Mouse (Mus musculus) right cerebral cortex, adult 2 months (tissue): ENCODE data around the gene Cort.
"Not testable (repeated sequence)": the region's sequence is repeated elsewhere in the genome, so short reads cannot be mapped to it uniquely, and the experiment has no call there.

Experiments
- DNase-seq, 2 experiments: peaks; one replicate each; pipeline ENCODE4 v3.0.0; 2021 to 2022; ENCODE audit warnings: low spot score in 2 of 2

Cort gene

GRCm38 (mm10) chr4:149126663-149127062, at the start of gene Cort:
Gene Cort (minus strand): TSS chr4:149126763.
- DNase-seq = no peak

DNA sequence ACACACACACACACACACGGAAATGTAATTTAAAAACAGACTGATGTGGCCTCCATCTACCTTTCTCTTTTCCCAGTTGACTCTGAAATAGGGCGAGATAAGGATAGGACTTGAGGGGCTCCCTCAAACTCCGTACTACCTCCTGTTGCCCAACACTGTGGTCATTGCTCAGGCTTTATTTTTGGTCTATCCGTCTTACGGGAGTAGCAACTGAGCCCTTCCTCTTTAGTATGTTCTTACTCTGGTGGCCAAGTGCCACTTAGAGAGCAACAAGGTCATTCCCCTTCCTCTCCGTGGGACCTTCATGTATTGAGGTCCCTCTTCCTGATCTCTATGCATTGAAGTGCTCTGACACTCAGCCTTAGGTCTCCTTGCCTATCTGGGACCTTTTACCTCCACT, 47.1 kb upstream of the Cort start:
- no peak for DNase-seq

GRCm38 (mm10) chr4:149172666-149173065, 46.1 kb upstream of the Cort start:
- DNase-seq = no peak

DNA sequence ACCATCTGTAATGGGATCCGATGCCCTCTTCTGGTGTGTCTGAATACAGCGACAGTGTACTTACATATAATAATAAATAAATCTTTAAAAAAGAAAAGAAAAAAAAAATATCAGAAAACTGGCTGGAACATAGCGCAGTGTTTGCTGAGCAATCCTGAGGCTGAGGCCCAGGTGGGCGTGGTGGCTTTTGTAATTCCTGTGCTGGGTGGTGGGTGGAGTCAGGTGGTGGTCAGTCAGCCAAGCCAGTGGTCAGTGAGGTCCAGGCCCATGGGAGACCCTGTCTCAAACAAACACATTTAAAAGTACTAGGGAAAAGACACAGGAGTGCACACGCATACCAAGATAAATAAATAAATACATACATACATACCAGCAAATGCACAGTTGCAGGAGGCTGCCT, 45.5 kb upstream of the Cort start:
- DNase-seq = no peak

- DNase-seq = no peak
Observed at GRCm38 (mm10) chr4:149171581-149171981, 45.0 kb upstream of the Cort start.

GRCm38 (mm10) chr4:149170394-149170931, 43.9 kb upstream of the Cort start:
- DNase-seq = no peak

- not testable (repeated sequence) for DNase-seq
Observed at GRCm38 (mm10) chr4:149169926-149170325, 43.4 kb upstream of the Cort start.

GRCm38 (mm10) chr4:149168016-149168415, 41.5 kb upstream of the Cort start:
- DNase-seq = no peak

DNA sequence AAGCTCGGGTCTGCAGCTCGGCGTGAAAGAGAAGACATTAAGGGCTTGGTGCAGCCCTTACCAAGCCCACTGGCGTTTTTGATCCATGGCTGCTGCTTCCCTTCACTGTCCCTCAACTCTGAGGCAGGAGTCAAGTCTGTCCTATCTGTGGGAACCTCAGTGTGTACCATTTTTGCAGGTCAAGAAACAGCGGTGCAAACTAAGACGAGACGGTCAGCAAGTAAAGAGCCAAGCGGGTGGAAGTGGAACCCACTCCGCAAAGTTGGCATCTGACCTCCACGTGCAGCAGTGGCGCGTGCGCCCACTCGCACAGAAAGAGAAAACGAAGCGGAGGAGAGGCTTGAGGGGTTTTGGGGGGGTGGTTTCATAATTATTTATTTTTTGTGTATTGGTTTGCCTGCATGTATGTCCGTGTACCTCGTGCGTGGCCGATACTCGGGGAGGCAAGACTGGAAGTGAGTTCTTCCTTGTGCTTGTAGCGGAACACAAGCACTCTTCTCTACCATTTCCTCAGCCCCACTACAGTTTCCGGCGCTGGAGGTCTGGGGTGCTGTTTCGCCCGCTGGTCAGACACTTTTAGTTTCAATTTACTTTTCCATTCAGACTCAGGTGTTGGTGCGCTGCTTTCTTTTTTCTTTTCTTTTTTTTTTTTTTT, 40.5 kb upstream of the Cort start:
- peak in 1 of 2 experiments; percentile 35 for DNase-seq

GRCm38 (mm10) chr4:149166215-149166946, 39.8 kb upstream of the Cort start, which contains the start of gene Pgd:
Gene Pgd (minus strand): TSS chr4:149166771.
- DNase-seq = peak; percentile 97 to 98

- DNase-seq = no peak
Observed at GRCm38 (mm10) chr4:149164150-149164549, 37.6 kb upstream of the Cort start.

- DNase-seq = no peak
Observed at GRCm38 (mm10) chr4:149163196-149163595, 36.6 kb upstream of the Cort start.

DNA sequence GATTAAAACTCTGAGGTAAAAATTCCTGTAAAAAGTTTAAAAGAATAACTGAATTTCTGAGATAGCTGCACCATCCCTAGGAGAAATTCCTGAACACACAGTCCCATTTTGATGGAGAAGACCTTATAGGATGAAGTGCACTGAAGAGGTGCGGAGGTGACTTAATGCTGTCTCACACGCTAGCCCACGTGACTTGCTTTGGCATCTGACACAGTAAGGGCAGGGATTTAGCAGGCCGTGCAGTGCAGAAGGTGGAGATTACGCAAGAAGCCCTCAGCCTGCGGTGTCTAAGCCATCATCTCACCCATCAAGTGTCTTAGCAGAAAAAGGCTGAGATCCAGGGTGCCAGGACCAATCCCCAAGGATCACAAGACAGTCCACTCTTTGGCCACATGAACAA, 34.6 kb upstream of the Cort start:
- DNase-seq = no peak

DNA sequence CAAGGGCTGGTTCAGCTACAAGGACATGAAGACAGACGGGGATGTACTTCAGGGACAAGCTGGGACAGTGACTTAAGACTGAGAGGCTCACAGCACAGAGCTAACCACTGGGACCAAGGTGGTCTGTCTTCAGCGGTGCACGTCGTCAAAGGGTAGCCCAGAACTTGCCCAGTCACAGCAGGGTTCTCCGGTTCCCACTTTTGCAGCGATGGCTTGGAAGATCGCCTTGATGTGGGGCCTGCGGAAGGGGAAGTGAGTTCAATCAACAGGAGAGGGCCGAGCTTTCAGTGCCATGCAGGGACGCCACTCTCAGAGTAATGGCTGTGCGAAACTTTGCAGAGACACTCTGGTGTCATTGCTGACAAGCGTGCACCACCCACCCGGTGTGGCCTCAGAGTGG, 33.3 kb upstream of the Cort start:
- DNase-seq = no peak

- DNase-seq = no peak
Observed at GRCm38 (mm10) chr4:149159203-149159602, 32.6 kb upstream of the Cort start.

GRCm38 (mm10) chr4:149157415-149157973, 30.9 kb upstream of the Cort start:
- no peak for DNase-seq

GRCm38 (mm10) chr4:149155711-149156110, 29.1 kb upstream of the Cort start:
- DNase-seq = no peak

DNA sequence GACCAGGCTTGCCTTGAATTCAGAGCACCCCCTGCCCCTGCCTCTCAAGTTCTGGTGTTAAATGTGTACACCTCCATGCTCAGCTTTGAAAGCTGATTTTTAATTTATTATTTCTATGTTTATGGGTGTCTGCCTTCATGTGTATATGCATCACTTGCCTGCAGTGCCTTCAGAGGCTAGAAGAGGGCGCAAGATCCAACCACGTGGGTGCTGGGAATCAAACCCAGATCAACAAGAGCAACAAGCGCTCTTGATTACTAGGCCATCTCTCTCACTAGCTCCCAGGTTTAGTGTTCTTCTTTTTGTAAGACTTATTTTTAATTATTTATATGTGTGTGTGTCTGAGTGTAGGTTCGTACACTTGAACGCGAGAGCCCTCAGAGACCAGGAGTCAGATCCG, 28.3 kb upstream of the Cort start:
- DNase-seq = no peak

- DNase-seq = no peak
Observed at GRCm38 (mm10) chr4:149150721-149151120, 24.2 kb upstream of the Cort start.

DNA sequence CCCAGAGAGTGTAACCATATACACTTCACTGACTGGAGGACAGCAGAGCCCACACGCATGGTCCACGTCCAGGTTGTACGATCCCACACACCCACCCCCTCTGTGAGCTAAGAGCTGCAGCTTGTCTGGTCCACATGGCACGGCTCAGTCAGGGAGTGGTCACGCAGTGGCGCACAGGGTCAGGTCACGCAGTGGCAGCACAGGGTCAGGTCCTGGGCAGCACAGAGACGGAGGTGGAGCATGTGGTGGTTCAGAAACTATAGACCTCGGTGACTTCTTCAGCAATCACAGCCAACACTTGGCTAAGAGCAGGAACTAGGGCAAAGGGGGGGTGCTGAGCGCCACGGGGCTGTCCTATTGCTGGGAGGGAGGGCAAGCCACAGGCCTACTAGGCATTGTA, 23.7 kb upstream of the Cort start:
- DNase-seq = no peak

DNA sequence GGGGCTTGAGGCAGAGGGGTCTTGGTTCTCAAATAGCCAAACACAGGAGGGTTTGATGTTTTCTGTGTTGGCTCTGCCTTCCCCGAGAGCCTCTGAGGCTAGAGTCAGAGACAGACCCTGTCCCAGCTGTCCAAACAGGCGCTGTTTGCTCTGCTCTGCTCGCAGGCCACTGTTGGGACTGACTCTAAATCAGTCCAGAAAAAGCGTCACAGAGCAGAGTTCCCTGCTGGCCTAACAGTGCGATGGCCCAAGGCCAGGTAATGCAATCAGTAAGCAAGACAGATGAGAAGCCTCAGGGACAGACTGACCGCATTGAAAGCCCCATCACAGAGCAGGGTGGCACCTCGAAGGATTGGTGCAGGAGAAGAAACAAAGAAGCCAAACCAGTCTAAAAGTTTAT, 23.0 kb upstream of the Cort start:
- no peak for DNase-seq

- DNase-seq = no peak
Observed at GRCm38 (mm10) chr4:149149196-149149595, 22.6 kb upstream of the Cort start.

DNA sequence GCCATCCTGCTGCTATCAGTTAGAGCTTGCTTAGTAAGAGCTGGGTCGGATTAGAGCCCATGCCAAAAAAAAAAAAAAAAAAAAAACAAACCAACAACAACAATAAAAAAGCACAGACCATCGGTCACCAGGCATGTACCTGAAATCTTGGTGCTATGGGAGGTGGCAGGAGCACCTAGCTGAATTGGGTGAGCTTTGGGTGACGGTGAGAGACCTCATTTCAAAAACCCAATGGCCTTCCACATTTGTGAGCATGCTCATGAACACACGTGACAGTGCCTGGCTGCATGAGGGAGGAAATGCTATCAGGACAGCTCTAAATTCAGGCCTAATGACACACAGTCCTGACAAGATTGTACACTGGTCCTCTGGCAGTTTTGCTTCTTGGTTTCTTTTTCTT, 21.5 kb upstream of the Cort start:
- no peak for DNase-seq
